Mouse (Mus musculus) liver, embryonic 11.5 days (tissue): ENCODE measurements around the gene Col4a3bp. TPM values are rescaled to one million over a fixed set of nuclear protein-coding genes. Genes with fewer than 3 reads are reported as not detected.

Experiments used
- ATAC-seq: fragments of 200-750 bp; cut with Nextera tagmentation; replicated peaks from 2 replicates; pipeline ENCODE4 v1.8.0; 2017; ENCODE audit warnings: moderate number of reproducible peaks, mild to moderate bottlenecking, moderate TSS enrichment, moderate library complexity; ENCODE audit not compliant: low FRiP score
- DNase-seq: peaks from one replicate; pipeline ENCODE4 v3.0.0-alpha.2; 2017; ENCODE audit warnings: low spot score
- H3K27ac ChIP-seq: fragments of 300-500 bp; sonication (generic); 2 replicates; pipeline ENCODE4 v1.5.1; 2014; ENCODE audit warnings: mild to moderate bottlenecking, low read depth, low read length, control low read depth
- H3K27me3 ChIP-seq: fragments of 300-500 bp; sonication (generic); replicated peaks from 2 replicates; pipeline ENCODE4 v1.6.1; 2014; ENCODE audit warnings: low read length, mixed read lengths; ENCODE audit not compliant: control insufficient read depth, insufficient read depth
- H3K36me3 ChIP-seq: fragments of 300-500 bp; sonication (generic); 2 replicates; pipeline ENCODE4 v1.6.1; 2014; ENCODE audit warnings: mild to moderate bottlenecking, low read length, moderate library complexity, mixed read lengths; ENCODE audit not compliant: control insufficient read depth, insufficient read depth
- H3K4me1 ChIP-seq: fragments of 300-500 bp; sonication (generic); replicated peaks from 2 replicates; pipeline ENCODE4 v1.6.1; 2014; ENCODE audit warnings: low read length, mixed read lengths; ENCODE audit not compliant: control insufficient read depth, insufficient read depth
- H3K4me2 ChIP-seq: fragments of 300-500 bp; sonication (generic); 2 replicates; pipeline ENCODE4 v1.6.1; 2014; ENCODE audit warnings: mild to moderate bottlenecking, control low read depth, moderate library complexity
- H3K4me3 ChIP-seq: fragments of 300-500 bp; sonication (generic); 2 replicates; pipeline ENCODE4 v1.5.1; 2014; ENCODE audit warnings: low read depth, low read length, control low read depth
- H3K9ac ChIP-seq: fragments of 300-500 bp; sonication (generic); 2 replicates; pipeline ENCODE4 v1.6.1; 2014; ENCODE audit warnings: low read depth, low read length, control low read depth
- H3K9me3 ChIP-seq: fragments of 300-500 bp; sonication (generic); 2 replicates; pipeline ENCODE4 v1.6.1; 2016; ENCODE audit warnings: low read length, inconsistent platforms, mixed read lengths; ENCODE audit not compliant: control insufficient read depth
- WGBS: fragments of 180-500 bp; shearing (Covaris S2); extraction: QIAGEN DNeasy Blood & Tissue Kit; methylation state at CpG from one replicate; pipeline ENCODE4 v1.1.7; 2014; 5-methylcytosine and 5-hydroxymethylcytosine counted together
- polyA plus RNA-seq: library from polyadenylated mRNA; unstranded; fragments of >200 nt; fragmentation: Nextera tagmentation; extraction: Ambion mirVana; gene quantifications from 2 replicates; pipeline ENCODE4 v1.2.1, GENCODE M21; 2014

The Col4a3bp gene
- polyA plus RNA-seq, 1 experiment from 2014 or later = 8.1 TPM

GRCm38 (mm10) chr13:96514154-96514942 is 28.1 kb upstream of the Col4a3bp start:
- DNase-seq (no peak), ATAC-seq (no peak)
- WGBS = 80% methylated on average over 5 of the region's 5 CpGs
- Histone ChIP-seq H3K9me3 (no peaks in the 10 kb centered on the region), H3K36me3 (no peaks in the 10 kb centered on the region), H3K4me2 (no peak overlapping the region), H3K9ac (no peak overlapping the region), H3K27me3 (no peaks in the 10 kb centered on the region), H3K27ac (no peak overlapping the region), H3K4me1 (peaks cover 16% of the 10 kb centered on the region; the same call in 1 of the 2 replicates), H3K4me3 (no peak overlapping the region)

GRCm38 (mm10) chr13:96516249-96516648 is 26.2 kb upstream of the Col4a3bp start:
- Histone ChIP-seq H3K9me3 (no peaks in the 10 kb centered on the region), H3K27ac (no peak overlapping the region), H3K4me3 (no peak overlapping the region), H3K4me1 (peaks cover 5% of the 10 kb centered on the region; the same call in 1 of the 2 replicates), H3K27me3 (no peaks in the 10 kb centered on the region), H3K4me2 (no peak overlapping the region), H3K9ac (no peak overlapping the region), H3K36me3 (no peaks in the 10 kb centered on the region)
- DNase-seq (no peak), ATAC-seq (no peak)
- 89% methylated on average over 9 of the region's 9 CpGs for WGBS

- no peak for DNase-seq
- 83% methylated on average over 2 of the region's 2 CpGs for WGBS
- no peak for ATAC-seq
These were observed 25.1 kb upstream of the Col4a3bp start for GRCm38 (mm10) chr13:96517335-96517734.

DNA sequence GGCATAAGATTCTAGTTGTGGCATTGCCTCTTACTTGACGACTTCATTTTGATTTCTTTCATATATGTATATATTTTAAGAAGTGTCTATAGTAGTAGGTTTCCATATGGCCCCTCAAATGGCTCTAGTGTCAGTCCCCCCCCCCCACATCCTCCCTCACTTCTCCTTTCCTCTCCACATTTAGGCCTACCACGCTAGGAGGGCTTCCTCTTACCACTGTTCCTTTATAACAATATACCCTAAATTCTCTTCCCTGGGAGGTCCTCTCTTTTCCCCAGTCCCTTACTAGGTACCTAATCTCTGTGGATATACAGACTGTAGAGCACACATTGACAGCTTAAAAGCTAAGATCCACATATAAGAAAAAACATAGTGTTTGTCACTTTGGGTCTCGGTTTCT is 21.1 kb upstream of the Col4a3bp start:
- no peaks in the 10 kb centered on the region for H3K27me3 ChIP-seq
- WGBS = 78% methylated on average over 3 of the region's 3 CpGs
- H3K9ac ChIP-seq = no peak overlapping the region
- H3K4me2 ChIP-seq = no peak overlapping the region
- H3K9me3 ChIP-seq = no peaks in the 10 kb centered on the region
- no peak for DNase-seq
- no peak overlapping the region for H3K27ac ChIP-seq
- no peaks in the 10 kb centered on the region for H3K36me3 ChIP-seq
- H3K4me3 ChIP-seq = no peak overlapping the region
- no peaks in the 10 kb centered on the region for H3K4me1 ChIP-seq
- no peak for ATAC-seq

More at GRCm38 (mm10) chr13:96517335-96517734, 25.1 kb upstream of the Col4a3bp start:
- Histone ChIP-seq H3K4me1 (no peaks in the 10 kb centered on the region), H3K4me2 (no peak overlapping the region), H3K4me3 (no peak overlapping the region), H3K27ac (no peak overlapping the region), H3K9ac (no peak overlapping the region), H3K9me3 (no peaks in the 10 kb centered on the region), H3K36me3 (no peaks in the 10 kb centered on the region), H3K27me3 (no peaks in the 10 kb centered on the region)

DNA sequence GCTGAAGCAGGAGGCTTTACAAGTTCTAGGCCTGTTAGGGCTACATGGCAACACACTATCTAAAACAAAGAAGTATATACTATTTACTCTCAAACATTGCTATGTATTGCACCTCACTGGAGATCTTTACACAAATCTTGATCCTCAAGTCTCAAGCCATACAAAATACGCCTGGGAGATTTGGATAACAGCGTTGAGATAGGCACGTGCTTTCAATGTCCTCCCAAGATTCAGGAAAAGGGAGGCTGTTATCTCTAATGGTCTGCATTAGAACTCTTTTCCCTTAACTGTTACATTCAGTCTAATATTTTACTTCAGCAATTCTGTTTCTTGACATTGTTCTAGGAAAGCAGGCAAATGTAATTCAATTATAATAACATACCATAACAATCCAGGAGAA is 15.4 kb upstream of the Col4a3bp start:
- Histone ChIP-seq H3K27me3 (no peaks in the 10 kb centered on the region), H3K4me1 (peaks cover 2% of the 10 kb centered on the region; the same call in 1 of the 2 replicates), H3K9me3 (no peaks in the 10 kb centered on the region), H3K36me3 (no peaks in the 10 kb centered on the region), H3K4me3 (no peak overlapping the region), H3K27ac (no peak overlapping the region), H3K4me2 (no peak overlapping the region), H3K9ac (no peak overlapping the region)
- WGBS = 63% methylated on average over 3 of the region's 3 CpGs
- ATAC-seq (no peak), DNase-seq (no peak)

- Histone ChIP-seq H3K4me2 (no peak overlapping the region), H3K27me3 (no peaks in the 10 kb centered on the region), H3K4me1 (peaks cover 2% of the 10 kb centered on the region; the same call in 1 of the 2 replicates), H3K9ac (no peak overlapping the region), H3K9me3 (no peaks in the 10 kb centered on the region), H3K4me3 (no peak overlapping the region), H3K27ac (no peak overlapping the region), H3K36me3 (no peaks in the 10 kb centered on the region)
- 79% methylated on average over 11 of the region's 11 CpGs for WGBS
- DNase-seq (no peak), ATAC-seq (no peak)
These were observed 14.6 kb upstream of the Col4a3bp start for GRCm38 (mm10) chr13:96527856-96528255.

- no peaks in the 10 kb centered on the region for H3K27me3 ChIP-seq
- H3K36me3 ChIP-seq = no peaks in the 10 kb centered on the region
- no peak overlapping the region for H3K4me2 ChIP-seq
- ATAC-seq (no peak), DNase-seq (no peak)
- H3K27ac ChIP-seq = no peak overlapping the region
- peaks cover 2% of the 10 kb centered on the region; the same call in 1 of the 2 replicates for H3K4me1 ChIP-seq
- H3K4me3 ChIP-seq = no peak overlapping the region
- H3K9me3 ChIP-seq = no peaks in the 10 kb centered on the region
- 88% methylated on average over 3 of the region's 3 CpGs for WGBS
- H3K9ac ChIP-seq = no peak overlapping the region
These were observed 13.6 kb upstream of the Col4a3bp start for GRCm38 (mm10) chr13:96528776-96529175.

DNA sequence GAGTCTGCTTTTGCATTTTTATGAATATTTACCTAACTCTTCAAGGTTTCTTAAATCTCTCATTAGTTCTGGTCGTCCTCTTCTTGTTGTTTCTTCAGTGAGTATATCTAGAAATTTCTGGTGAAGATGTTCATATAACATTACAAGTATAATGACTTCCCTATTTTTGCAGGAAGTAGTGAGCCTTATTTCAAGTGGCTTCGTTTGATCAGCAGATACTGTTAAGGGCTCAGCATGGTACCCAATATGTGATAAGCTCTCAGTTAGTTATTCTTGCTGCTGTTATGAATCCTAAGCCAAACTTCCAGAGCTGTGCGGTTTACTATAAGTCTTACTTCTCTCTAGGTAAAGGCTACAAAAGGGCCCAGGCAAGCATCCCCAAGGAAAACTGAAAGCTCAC is 12.9 kb upstream of the Col4a3bp start:
- Histone ChIP-seq H3K9me3 (no peaks in the 10 kb centered on the region), H3K27ac (no peak overlapping the region), H3K27me3 (no peaks in the 10 kb centered on the region), H3K4me2 (no peak overlapping the region), H3K9ac (no peak overlapping the region), H3K4me1 (peaks cover 2% of the 10 kb centered on the region; the same call in 1 of the 2 replicates), H3K36me3 (no peaks in the 10 kb centered on the region), H3K4me3 (no peak overlapping the region)
- DNase-seq = no peak
- ATAC-seq = no peak
- WGBS = 82% methylated on average over 3 of the region's 3 CpGs

GRCm38 (mm10) chr13:96530064-96530463 is 12.4 kb upstream of the Col4a3bp start:
- H3K9ac ChIP-seq = no peak overlapping the region
- peaks cover 2% of the 10 kb centered on the region; the same call in 1 of the 2 replicates for H3K4me1 ChIP-seq
- H3K4me3 ChIP-seq = no peak overlapping the region
- no peak for ATAC-seq
- no peaks in the 10 kb centered on the region for H3K27me3 ChIP-seq
- no peak overlapping the region for H3K4me2 ChIP-seq
- 92% methylated on average over 9 of the region's 9 CpGs for WGBS
- DNase-seq = no peak
- no peaks in the 10 kb centered on the region for H3K9me3 ChIP-seq
- H3K27ac ChIP-seq = no peak overlapping the region
- no peaks in the 10 kb centered on the region for H3K36me3 ChIP-seq
